Mouse (Mus musculus) midbrain, embryonic 11.5 days (tissue): Measurements from ENCODE around the gene Lhpp. TPM values are rescaled to one million over a fixed set of nuclear protein-coding genes. Genes with fewer than 3 reads are reported as not detected.

Experiments used
- ATAC-seq: fragments of 200-750 bp; cut with Nextera tagmentation; 2 replicates; pipeline ENCODE4 v1.8.0; 2017; ENCODE audit warnings: moderate TSS enrichment, moderate library complexity; ENCODE audit not compliant: low FRiP score
- DNase-seq: peaks from one replicate; pipeline ENCODE4 v3.0.0; 2015; ENCODE audit warnings: low spot score; ENCODE audit errors: missing footprints
- H3K27ac ChIP-seq: fragments of 300-500 bp; sonication (generic); 2 replicates; pipeline ENCODE4 v1.5.1; 2014; ENCODE audit warnings: low read depth, low read length
- H3K27me3 ChIP-seq: fragments of 300-500 bp; sonication (generic); 2 replicates; pipeline ENCODE4 v1.6.1; 2014; ENCODE audit warnings: mild to moderate bottlenecking, low read length, moderate library complexity, mixed read lengths; ENCODE audit not compliant: control insufficient read depth, insufficient read depth
- H3K36me3 ChIP-seq: fragments of 300-500 bp; sonication (generic); 2 replicates; pipeline ENCODE4 v1.6.1; 2014; ENCODE audit warnings: mild to moderate bottlenecking, low read length, moderate library complexity, mixed read lengths; ENCODE audit not compliant: control insufficient read depth, insufficient read depth
- H3K4me1 ChIP-seq: fragments of 300-500 bp; sonication (generic); 2 replicates; pipeline ENCODE4 v1.6.1; 2014; ENCODE audit warnings: low read length; ENCODE audit not compliant: control insufficient read depth, insufficient read depth
- H3K4me2 ChIP-seq: fragments of 300-500 bp; sonication (generic); 2 replicates; pipeline ENCODE4 v1.6.1; 2014; ENCODE audit warnings: mild to moderate bottlenecking, moderate library complexity
- H3K4me3 ChIP-seq: fragments of 300-500 bp; sonication (generic); 2 replicates; pipeline ENCODE4 v1.5.1; 2014; ENCODE audit warnings: low read depth, low read length
- H3K9ac ChIP-seq: fragments of 300-500 bp; sonication (generic); 2 replicates; pipeline ENCODE4 v1.6.1; 2014; ENCODE audit warnings: low read length
- H3K9me3 ChIP-seq: fragments of 300-500 bp; sonication (generic); 2 replicates; pipeline ENCODE4 v1.6.1; 2016; ENCODE audit warnings: low read length; ENCODE audit not compliant: control insufficient read depth
- whole genome bisulfite sequencing: fragments of 180-500 bp; shearing (Covaris S2); extraction: QIAGEN DNeasy Blood & Tissue Kit; methylation state at CpG from one replicate; pipeline ENCODE4 v1.1.7; 2014; 5-methylcytosine and 5-hydroxymethylcytosine counted together
- polyA plus RNA-seq: library from polyadenylated mRNA; unstranded; fragments of >200 nt; fragmentation: Nextera tagmentation; extraction: Ambion mirVana; gene quantifications from 2 replicates; pipeline ENCODE4 v1.2.1, GENCODE M21; 2014

Gene Lhpp
- polyA plus RNA-seq, 1 experiment from 2014 or later, result 20.8 TPM

DNA sequence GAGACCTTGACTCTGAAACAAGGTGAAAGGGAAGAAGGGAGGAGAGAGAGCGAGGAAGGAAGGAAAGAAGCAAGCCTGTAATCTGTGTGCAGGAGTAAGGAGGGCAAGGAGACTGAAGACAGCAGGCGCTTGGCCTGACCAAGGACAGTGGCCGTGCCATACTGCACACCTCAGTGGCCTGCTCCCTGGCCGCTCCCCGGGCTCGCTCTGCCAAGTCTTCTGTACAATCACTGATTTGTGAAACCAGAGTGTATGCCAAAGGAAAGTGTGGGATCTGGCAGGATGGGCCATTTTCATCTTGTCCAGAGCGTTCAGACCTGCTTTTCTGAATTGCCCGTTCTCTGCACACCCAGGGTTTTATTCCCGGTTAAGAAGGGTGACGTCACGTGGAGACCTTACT is 70.9 kb downstream of the Lhpp start:
- no peaks in the 10 kb centered on the region for H3K4me1 ChIP-seq
- no peak overlapping the region for H3K27ac ChIP-seq
- H3K4me2 ChIP-seq, result no peak overlapping the region
- no peaks in the 10 kb centered on the region for H3K27me3 ChIP-seq
- H3K36me3 ChIP-seq, result no peaks in the 10 kb centered on the region
- H3K9me3 ChIP-seq, result no peaks in the 10 kb centered on the region
- ATAC-seq (no peak), DNase-seq (peak; percentile 51)
- no peak overlapping the region for H3K4me3 ChIP-seq
- WGBS, result 87% methylated on average over 11 of the region's 11 CpGs
- no peak overlapping the region for H3K9ac ChIP-seq

DNA sequence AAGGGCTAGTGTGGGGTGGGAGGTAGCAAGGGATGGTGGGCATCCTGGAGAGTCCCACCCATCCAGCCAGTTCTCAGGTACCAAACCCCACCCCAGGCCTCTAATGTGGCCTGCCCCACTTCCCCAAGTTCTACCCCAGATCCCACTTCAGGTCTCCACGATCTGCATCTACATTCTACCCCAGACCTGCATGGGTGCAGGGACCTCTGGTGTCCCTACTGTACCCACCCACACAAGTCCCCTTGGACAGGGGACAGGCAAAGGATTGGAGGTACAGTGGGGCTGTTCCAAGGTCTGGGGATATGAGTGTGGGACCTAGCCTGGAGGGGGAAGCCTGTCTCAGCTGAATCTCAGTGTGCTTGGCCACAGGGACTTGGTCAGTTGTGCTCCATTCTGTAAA is 71.4 kb downstream of the Lhpp start:
- DNase-seq (no peak), ATAC-seq (no peak)
- H3K36me3 ChIP-seq, result no peaks in the 10 kb centered on the region
- no peak overlapping the region for H3K9ac ChIP-seq
- no peaks in the 10 kb centered on the region for H3K27me3 ChIP-seq
- no peak overlapping the region for H3K4me2 ChIP-seq
- no peaks in the 10 kb centered on the region for H3K4me1 ChIP-seq
- no peak overlapping the region for H3K4me3 ChIP-seq
- WGBS, result 92% methylated on average over 1 of the region's 1 CpGs
- no peaks in the 10 kb centered on the region for H3K9me3 ChIP-seq
- no peak overlapping the region for H3K27ac ChIP-seq

DNA sequence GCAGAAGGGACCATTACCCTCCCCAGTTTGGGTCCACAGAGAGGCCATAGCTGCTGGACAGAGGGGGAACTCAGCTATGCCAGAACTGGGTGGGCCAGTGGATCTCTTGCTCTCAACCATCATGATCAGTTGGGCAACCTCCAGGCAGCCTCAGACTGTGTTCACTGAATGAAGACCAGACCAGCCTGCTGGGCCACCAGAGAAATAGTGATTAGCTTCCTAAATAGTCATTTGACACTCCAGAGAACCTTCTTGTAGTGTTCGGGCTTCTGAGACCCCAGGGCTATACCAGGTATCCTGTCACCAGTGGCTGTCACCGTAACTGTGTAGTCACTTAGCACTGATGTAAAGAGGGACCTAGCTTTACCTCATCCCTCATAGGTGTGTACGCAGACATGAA is 71.9 kb downstream of the Lhpp start:
- Histone ChIP-seq H3K27ac (no peak overlapping the region), H3K27me3 (no peaks in the 10 kb centered on the region), H3K4me1 (no peaks in the 10 kb centered on the region), H3K4me2 (no peak overlapping the region), H3K9ac (no peak overlapping the region), H3K4me3 (no peak overlapping the region), H3K9me3 (no peaks in the 10 kb centered on the region), H3K36me3 (no peaks in the 10 kb centered on the region)
- no peak for DNase-seq
- 91% methylated on average over 3 of the region's 3 CpGs for WGBS
- ATAC-seq, result no peak

DNA sequence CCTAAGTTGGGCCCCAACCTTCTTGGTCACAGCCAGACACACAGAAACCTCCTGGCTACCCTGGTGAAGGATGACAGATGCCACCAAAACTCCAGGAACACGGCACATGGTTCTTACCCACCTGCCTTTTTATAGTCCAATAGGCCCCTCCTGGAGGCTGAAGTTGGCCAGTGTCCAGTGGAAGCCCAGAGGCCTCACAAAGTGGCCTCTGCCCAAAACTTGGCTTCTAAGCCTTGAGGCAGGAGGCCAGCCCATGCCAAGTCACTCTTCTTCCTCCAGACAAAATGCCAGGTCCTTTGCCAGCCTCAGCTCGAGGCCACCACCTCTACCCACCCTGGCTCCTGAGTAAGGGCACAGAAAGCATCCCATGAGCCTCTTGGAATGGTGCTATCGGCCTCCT is 72.5 kb downstream of the Lhpp start:
- H3K4me2 ChIP-seq, result no peak overlapping the region

DNA sequence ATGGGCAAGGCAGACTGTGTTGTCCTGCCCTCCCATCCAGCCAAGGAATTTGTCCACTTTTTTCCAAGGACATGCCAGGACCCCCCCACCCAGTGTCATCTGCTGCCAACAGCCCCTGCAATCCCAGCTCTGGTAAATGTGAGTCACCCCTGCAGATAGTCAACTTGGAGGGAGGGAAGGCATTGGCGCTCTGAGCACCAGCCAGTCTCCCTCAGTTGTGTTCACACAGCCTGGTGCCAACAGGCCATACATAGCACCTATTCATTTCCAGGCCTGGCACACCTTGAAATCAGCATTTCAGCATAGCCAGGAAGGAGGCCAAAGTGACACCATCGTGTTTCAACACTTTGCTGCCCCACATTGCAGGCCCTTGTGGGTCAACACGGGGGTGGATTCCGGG is 73.5 kb downstream of the Lhpp start:
- DNase-seq, result no peak
- Histone ChIP-seq H3K27me3 (no peaks in the 10 kb centered on the region), H3K27ac (no peak overlapping the region), H3K4me2 (no peak overlapping the region), H3K9ac (no peak overlapping the region), H3K4me3 (no peak overlapping the region), H3K36me3 (no peaks in the 10 kb centered on the region), H3K4me1 (no peaks in the 10 kb centered on the region), H3K9me3 (no peaks in the 10 kb centered on the region)
- no peak for ATAC-seq
- WGBS, result 86% methylated on average over 4 of the region's 4 CpGs

More for the DNA sequence above, 72.5 kb downstream of the Lhpp start:
- Histone ChIP-seq H3K9ac (no peak overlapping the region), H3K4me3 (no peak overlapping the region), H3K4me1 (no peaks in the 10 kb centered on the region), H3K27ac (no peak overlapping the region), H3K9me3 (no peaks in the 10 kb centered on the region), H3K27me3 (no peaks in the 10 kb centered on the region), H3K36me3 (no peaks in the 10 kb centered on the region)
- no peak for ATAC-seq
- WGBS, result 76% methylated on average over 3 of the region's 3 CpGs
- no peak for DNase-seq

GRCm38 (mm10) chr7:132686515-132686914 is 76.1 kb downstream of the Lhpp start:
- no peak overlapping the region for H3K4me2 ChIP-seq
- no peaks in the 10 kb centered on the region for H3K27me3 ChIP-seq
- H3K9me3 ChIP-seq, result no peaks in the 10 kb centered on the region
- H3K4me3 ChIP-seq, result no peak overlapping the region
- WGBS, result 89% methylated on average over 3 of the region's 3 CpGs
- ATAC-seq, result no peak
- H3K9ac ChIP-seq, result no peak overlapping the region
- DNase-seq, result no peak
- no peak overlapping the region for H3K27ac ChIP-seq
- H3K36me3 ChIP-seq, result no peaks in the 10 kb centered on the region
- H3K4me1 ChIP-seq, result no peaks in the 10 kb centered on the region

GRCm38 (mm10) chr7:132687897-132688296 is 77.5 kb downstream of the Lhpp start:
- no peak for ATAC-seq
- Histone ChIP-seq H3K4me3 (no peak overlapping the region), H3K4me1 (no peaks in the 10 kb centered on the region), H3K27me3 (no peaks in the 10 kb centered on the region), H3K27ac (no peak overlapping the region), H3K9me3 (no peaks in the 10 kb centered on the region), H3K36me3 (no peaks in the 10 kb centered on the region), H3K4me2 (no peak overlapping the region), H3K9ac (no peak overlapping the region)
- DNase-seq, result no peak
- 67% methylated on average over 2 of the region's 2 CpGs for WGBS

GRCm38 (mm10) chr7:132688721-132689120 is 78.3 kb downstream of the Lhpp start:
- 66% methylated on average over 5 of the region's 5 CpGs for WGBS
- Histone ChIP-seq H3K27me3 (no peaks in the 10 kb centered on the region), H3K36me3 (no peaks in the 10 kb centered on the region), H3K4me3 (no peak overlapping the region), H3K4me2 (no peak overlapping the region), H3K9ac (no peak overlapping the region), H3K4me1 (no peaks in the 10 kb centered on the region), H3K9me3 (no peaks in the 10 kb centered on the region), H3K27ac (no peak overlapping the region)
- DNase-seq, result no peak
- no peak for ATAC-seq

- no peaks in the 10 kb centered on the region for H3K9me3 ChIP-seq
- 77% methylated on average over 5 of the region's 5 CpGs for WGBS
- DNase-seq (peak; percentile 73), ATAC-seq (no peak)
- no peak overlapping the region for H3K4me2 ChIP-seq
- no peak overlapping the region for H3K27ac ChIP-seq
- H3K27me3 ChIP-seq, result no peaks in the 10 kb centered on the region
- no peak overlapping the region for H3K9ac ChIP-seq
- H3K4me1 ChIP-seq, result no peaks in the 10 kb centered on the region
- no peak overlapping the region for H3K4me3 ChIP-seq
- no peaks in the 10 kb centered on the region for H3K36me3 ChIP-seq
These were observed 79.3 kb downstream of the Lhpp start for GRCm38 (mm10) chr7:132689722-132690121.
